Comparison of ENCODE assay signal across 8 mouse cellular contexts in genomic region chr19:4213524-4213974, GRCm38 (mm10). TPM values are rescaled to one million over a fixed set of nuclear protein-coding genes. Genes with fewer than 3 reads are reported as not detected.
DNase-seq lines count a peak whose midpoint lies in the region; ATAC-seq and TF ChIP-seq lines count a peak whose summit lies in the region.

No protein-coding gene starts in this region.

- H3K9ac ChIP-seq in neural tube, embryonic 11.5 days (ENCODE audit: low read length): no peak overlapping the region

- ATAC-seq in neural tube, embryonic 11.5 days (ENCODE audit: insufficient read depth, low FRiP score, low TSS enrichment): no peak
- ATAC-seq in megakaryocyte, adult 5-6 weeks (ENCODE audit: poor library complexity, severe bottlenecking): peak; percentile 33

- TF ChIP-seq CTCF in kidney, adult 2 months (conservative IDR thresholded peaks at IDR 0.05; ENCODE audit: insufficient read depth, insufficient read length, low read depth, low read length): no peak

- no peak overlapping the region for H3K4me2 ChIP-seq in neural tube, embryonic 11.5 days (ENCODE audit: low read depth)

- H3K27ac ChIP-seq in neural tube, embryonic 11.5 days (ENCODE audit: low read depth, low read length): no peak overlapping the region
- H3K27ac ChIP-seq in embryonic facial prominence, embryonic 10.5 days (replicated peaks): peak overlapping the region; percentile 91
- H3K27ac ChIP-seq in kidney, adult 2 months (ENCODE audit: insufficient read depth, low read depth, low read length): peak overlapping the region; percentile 41; the same call in 1 of the 2 replicates

- H3K9me3 ChIP-seq in neural tube, embryonic 11.5 days (ENCODE audit: control insufficient read depth, low read length): no peaks in the 10 kb centered on the region
- no peaks in the 10 kb centered on the region for H3K9me3 ChIP-seq in embryonic facial prominence, embryonic 10.5 days

- intact Hi-C loops in left cerebral cortex, postnatal 10 days (cut with DNase I): no loop called here

- TF ChIP-seq POLR2A in kidney, adult 2 months (IDR thresholded peaks at IDR 0.05; ENCODE audit: low read depth, low read length): no peak

- peak overlapping the region; percentile 59; the same call in 1 of the 2 replicates for H3K4me3 ChIP-seq in neural tube, embryonic 11.5 days (ENCODE audit: low read depth, low read length)
- H3K4me3 ChIP-seq in embryonic facial prominence, embryonic 10.5 days: peak overlapping the region; percentile 69
- peak overlapping the region; percentile 60 for H3K4me3 ChIP-seq in kidney, adult 2 months (ENCODE audit: insufficient read depth, low read depth, low read length)

- H3K27me3 ChIP-seq in neural tube, embryonic 11.5 days (ENCODE audit: control insufficient read depth, insufficient read depth, low read length): peaks cover 52% of the 10 kb centered on the region
- H3K27me3 ChIP-seq in embryonic facial prominence, embryonic 10.5 days (replicated peaks; ENCODE audit: low read depth, poor library complexity, severe bottlenecking): peaks cover 93% of the 10 kb centered on the region
- H3K27me3 ChIP-seq in kidney, adult 2 months (replicated peaks; ENCODE audit: control insufficient read depth, insufficient read depth, low read length): no peaks in the 10 kb centered on the region

- peaks cover 8% of the 10 kb centered on the region for H3K4me1 ChIP-seq in neural tube, embryonic 11.5 days (ENCODE audit: control insufficient read depth, insufficient read depth, low read length)
- peaks cover 78% of the 10 kb centered on the region for H3K4me1 ChIP-seq in embryonic facial prominence, embryonic 10.5 days
- peaks cover 9% of the 10 kb centered on the region for H3K4me1 ChIP-seq in kidney, adult 2 months (ENCODE audit: control insufficient read depth, insufficient read depth, low read length)

- WGBS in neural tube, embryonic 11.5 days: 3% methylated on average over 9 of the region's 9 CpGs
- WGBS in embryonic facial prominence, embryonic 10.5 days: 1% methylated on average over 9 of the region's 9 CpGs
- 12% methylated on average over 9 of the region's 9 CpGs for WGBS in kidney, adult 2 months

- no peak for DNase-seq in neural tube, embryonic 11.5 days (ENCODE audit: low spot score)
- DNase-seq in neural tube, embryonic 10.5 days (ENCODE audit: extremely low spot score, low spot score): no peak
- DNase-seq in embryonic facial prominence, embryonic 10.5 days (ENCODE audit: low spot score): peak; percentile 36
- DNase-seq in kidney, adult 2 months: peak; percentile 83
- DNase-seq in left cerebral cortex, postnatal 10 days (ENCODE audit: extremely low spot score in 1 of 2, low spot score in 2 of 2): no peak
- DNase-seq in embryo, embryonic 11 days: no peak
- no peak for DNase-seq in layer of hippocampus, postnatal 36 days

- no peaks in the 10 kb centered on the region for H3K36me3 ChIP-seq in neural tube, embryonic 11.5 days (ENCODE audit: control insufficient read depth, insufficient read depth, low read length)
- H3K36me3 ChIP-seq in embryonic facial prominence, embryonic 10.5 days (replicated peaks): no peaks in the 10 kb centered on the region
- H3K36me3 ChIP-seq in kidney, adult 2 months (ENCODE audit: control insufficient read depth, insufficient read depth, low read length): no peaks in the 10 kb centered on the region

RNA-seq across cellular contexts. Expression of gene Clcf1, which starts 0.5 kb away (rescaled TPM):
- 0.81 and 1.7 TPM in 2 replicates for polyA plus RNA-seq in neural tube, embryonic 11.5 days (2014; fragmentation: Nextera tagmentation; extraction: Ambion mirVana)
- 2.8 and 3.3 TPM in 2 replicates for polyA plus RNA-seq in embryonic facial prominence, embryonic 10.5 days (2016; fragmentation: Nextera tagmentation; extraction: Ambion mirVana)
- polyA plus RNA-seq in kidney, adult 2 months (2012; rRNA removed): 13.6 TPM in 2 replicates
- 1.4 and 2.9 TPM in 2 replicates for total RNA-seq in megakaryocyte, adult 5-6 weeks (2015)
- total RNA-seq in megakaryocyte, adult 5-6 weeks (2017): 0.40 and 2.2 TPM in 2 replicates
- total RNA-seq in left cerebral cortex, postnatal 10 days (2021): 1 to 10 TPM; 1.5 to 1.7 TPM
- total RNA-seq in layer of hippocampus, postnatal 36 days (2021): under 1 TPM; 0.32 to 0.83 TPM

RNA-seq across cellular contexts. Expression of gene AC109138.7, which starts 0.6 kb away (rescaled TPM):
- not detected in 2 replicates for polyA plus RNA-seq in neural tube, embryonic 11.5 days (2014; fragmentation: Nextera tagmentation; extraction: Ambion mirVana)
- not detected in 2 replicates for polyA plus RNA-seq in embryonic facial prominence, embryonic 10.5 days (2016; fragmentation: Nextera tagmentation; extraction: Ambion mirVana)
- 3.4 TPM in 1 of 2 replicates, not detected in the other for polyA plus RNA-seq in kidney, adult 2 months (2012; rRNA removed)
- not detected in 2 replicates for total RNA-seq in megakaryocyte, adult 5-6 weeks (2015)
- not detected in 2 replicates for total RNA-seq in megakaryocyte, adult 5-6 weeks (2017)
- total RNA-seq in left cerebral cortex, postnatal 10 days (2021): not detected
- total RNA-seq in layer of hippocampus, postnatal 36 days (2021): not detected

RNA-seq across cellular contexts. Expression of gene Rad9a, which starts 12.1 kb away (rescaled TPM):
- polyA plus RNA-seq in neural tube, embryonic 11.5 days (2014; fragmentation: Nextera tagmentation; extraction: Ambion mirVana): 39.1 and 45.8 TPM in 2 replicates
- polyA plus RNA-seq in embryonic facial prominence, embryonic 10.5 days (2016; fragmentation: Nextera tagmentation; extraction: Ambion mirVana): 58.1 and 58.2 TPM in 2 replicates
- 18.4 and 19.2 TPM in 2 replicates for polyA plus RNA-seq in kidney, adult 2 months (2012; rRNA removed)
- total RNA-seq in megakaryocyte, adult 5-6 weeks (2015): 32.8 and 36.7 TPM in 2 replicates
- total RNA-seq in megakaryocyte, adult 5-6 weeks (2017): 21.4 and 22.8 TPM in 2 replicates
- total RNA-seq in left cerebral cortex, postnatal 10 days (2021): 1 to 10 TPM; 8.9 to 9.3 TPM
- 1 to 10 TPM; 5.5 to 7.1 TPM for total RNA-seq in layer of hippocampus, postnatal 36 days (2021)

RNA-seq across cellular contexts. Expression of gene Pold4, which starts 18.1 kb away (rescaled TPM):
- polyA plus RNA-seq in neural tube, embryonic 11.5 days (2014; fragmentation: Nextera tagmentation; extraction: Ambion mirVana): 14.7 and 15.2 TPM in 2 replicates
- polyA plus RNA-seq in embryonic facial prominence, embryonic 10.5 days (2016; fragmentation: Nextera tagmentation; extraction: Ambion mirVana): 13.7 and 15.1 TPM in 2 replicates
- 96.1 and 99.8 TPM in 2 replicates for polyA plus RNA-seq in kidney, adult 2 months (2012; rRNA removed)
- total RNA-seq in megakaryocyte, adult 5-6 weeks (2015): 98.9 and 105 TPM in 2 replicates
- 102 and 122 TPM in 2 replicates for total RNA-seq in megakaryocyte, adult 5-6 weeks (2017)
- 10 to 100 TPM; 12.8 to 16.2 TPM for total RNA-seq in left cerebral cortex, postnatal 10 days (2021)
- total RNA-seq in layer of hippocampus, postnatal 36 days (2021): 10 to 100 TPM; 12.4 to 16.6 TPM

RNA-seq across cellular contexts. Expression of gene Ppp1ca, which starts 21.7 kb away (rescaled TPM):
- 928 and 939 TPM in 2 replicates for polyA plus RNA-seq in neural tube, embryonic 11.5 days (2014; fragmentation: Nextera tagmentation; extraction: Ambion mirVana)
- polyA plus RNA-seq in embryonic facial prominence, embryonic 10.5 days (2016; fragmentation: Nextera tagmentation; extraction: Ambion mirVana): 1,000 and 1,025 TPM in 2 replicates
- 484 and 509 TPM in 2 replicates for polyA plus RNA-seq in kidney, adult 2 months (2012; rRNA removed)
- total RNA-seq in megakaryocyte, adult 5-6 weeks (2015): 496 and 536 TPM in 2 replicates
- 639 and 705 TPM in 2 replicates for total RNA-seq in megakaryocyte, adult 5-6 weeks (2017)
- total RNA-seq in left cerebral cortex, postnatal 10 days (2021): 100 to 1,000 TPM; 331 to 336 TPM
- total RNA-seq in layer of hippocampus, postnatal 36 days (2021): 100 to 1,000 TPM; 255 to 265 TPM

Comparison
In these comparisons a context has a peak if more than half of its experiments do, and no peak if none do; other contexts are left out.
1. DNase-seq: peak in embryonic facial prominence, embryonic 10.5 days (single experiment) and kidney, adult 2 months (single experiment); none in neural tube, embryonic 11.5 days (single experiment), neural tube, embryonic 10.5 days (single experiment), left cerebral cortex, postnatal 10 days (0 of 2), embryo, embryonic 11 days (single experiment) and layer of hippocampus, postnatal 36 days (0 of 2).
2. Peak in every context shown above with its lines, with median percentiles within 50 percentile points of each other: H3K4me3 ChIP-seq.